Comparison of ENCODE assay signal across 22 mouse cellular contexts in genomic region chr14:118878346-118878910, GRCm38 (mm10). TPM values are rescaled to one million over a fixed set of nuclear protein-coding genes. Genes with fewer than 3 reads are reported as not detected.
A peak's percentile ranks its signal among the peaks of the same experiment; 100 is the strongest.
DNase-seq lines count a peak whose midpoint lies in the region.
"Had no signal": no experiment of that assay in that cellular context is flagged by ENCODE, and none has a peak within 500 bp of the region (broad histone marks: within the 10 kb centered on the region; RNA-seq: fewer than 3 reads in every experiment).

No protein-coding gene starts in this region.

- 87% methylated on average over 11 of the region's 11 CpGs for WGBS in heart, embryonic 10.5 days

- H3K36me3 ChIP-seq in heart, embryonic 10.5 days, result peaks cover 72% of the 10 kb centered on the region

- DNase-seq in heart, embryonic 10.5 days (ENCODE audit: low spot score), result peak; percentile 42
- no peak for DNase-seq in heart, postnatal 14 days
- DNase-seq in R1 (ENCODE audit: low read depth, low spot score), result peak; percentile 74
- DNase-seq in brain, adult 2 months (ENCODE audit: low read depth, low spot score), result peak; percentile 59
- DNase-seq in telencephalon, adult 2 months (ENCODE audit: low read depth, low spot score), result peak; percentile 39
- no peak for DNase-seq in frontal cortex, postnatal 14 days (ENCODE audit: low spot score in 2 of 2)
- DNase-seq in kidney, postnatal 10 days, result no peak
- no peak for DNase-seq in cerebellum, postnatal 25 days
- DNase-seq: adrenal gland, adult 8-10 months; adrenal gland, postnatal 14 days; adrenal gland, postnatal 36 days; cerebellum, adult 11 months; cerebellum, adult 18-20 months; cerebellum, adult 8-10 months; cerebellum, adult 9-11 months; cerebellum, postnatal 14 days; forebrain, postnatal 0 days had no signal

- H3K27ac ChIP-seq in heart, embryonic 10.5 days, result no peak overlapping the region
- H3K27ac ChIP-seq: embryonic facial prominence, embryonic 10.5 days; embryonic facial prominence, embryonic 12.5 days; forebrain, embryonic 13.5 days; forebrain, embryonic 15.5 days had no signal

- no peak overlapping the region for H3K4me3 ChIP-seq in heart, embryonic 10.5 days
- H3K4me3 ChIP-seq: embryonic facial prominence, embryonic 10.5 days; embryonic facial prominence, embryonic 12.5 days; forebrain, embryonic 13.5 days; forebrain, embryonic 15.5 days had no signal

- no peaks in the 10 kb centered on the region for H3K9me3 ChIP-seq in heart, embryonic 10.5 days
- H3K9me3 ChIP-seq: embryonic facial prominence, embryonic 10.5 days; embryonic facial prominence, embryonic 12.5 days; forebrain, embryonic 13.5 days; forebrain, embryonic 15.5 days had no signal

- H3K27me3 ChIP-seq in heart, embryonic 10.5 days (ENCODE audit: insufficient read depth, poor library complexity, severe bottlenecking), result no peaks in the 10 kb centered on the region
- H3K27me3 ChIP-seq: embryonic facial prominence, embryonic 12.5 days; forebrain, embryonic 13.5 days; forebrain, embryonic 15.5 days; Patski had no signal

- 0 out of 2 replicates have a peak, but pooled peaks cover 2% of the 10 kb centered on the region for H3K4me1 ChIP-seq in heart, embryonic 10.5 days
- H3K4me1 ChIP-seq: embryonic facial prominence, embryonic 12.5 days; forebrain, embryonic 13.5 days; forebrain, embryonic 15.5 days had no signal

- intact Hi-C loops in heart, postnatal 14 days (cut with DNase I), result no loop called here

RNA-seq across cellular contexts. Expression of gene Dzip1, which starts 46.8 kb away (rescaled TPM):
- 8.8 and 15.3 TPM in 2 replicates for polyA plus RNA-seq in heart, embryonic 10.5 days (2016; fragmentation: Nextera tagmentation; extraction: Ambion mirVana)
- total RNA-seq in heart, postnatal 14 days (2021), result 1 to 10 TPM; 3.0 to 4.1 TPM

RNA-seq across cellular contexts. Expression of gene Dnajc3, which starts 59.3 kb away (rescaled TPM):
- 38.0 and 44.3 TPM in 2 replicates for polyA plus RNA-seq in heart, embryonic 10.5 days (2016; fragmentation: Nextera tagmentation; extraction: Ambion mirVana)
- total RNA-seq in heart, postnatal 14 days (2021), result 10 to 100 TPM; 26.2 to 28.5 TPM

Comparison
In these comparisons a context has a peak if more than half of its experiments do, and no peak if none do; other contexts are left out.
1. DNase-seq: peak in heart, embryonic 10.5 days (single experiment), R1 (single experiment), brain, adult 2 months (single experiment) and telencephalon, adult 2 months (single experiment); none in heart, postnatal 14 days (0 of 2), frontal cortex, postnatal 14 days (0 of 2), kidney, postnatal 10 days (single experiment) and cerebellum, postnatal 25 days (0 of 2).